Mouse (Mus musculus): ENCODE measurements around the gene Gli1. TPM values are rescaled to one million over a fixed set of nuclear protein-coding genes. Genes with fewer than 3 reads are reported as not detected.

The Gli1 gene
- polyA plus RNA-seq, 1 experiment: not detected

DNA sequence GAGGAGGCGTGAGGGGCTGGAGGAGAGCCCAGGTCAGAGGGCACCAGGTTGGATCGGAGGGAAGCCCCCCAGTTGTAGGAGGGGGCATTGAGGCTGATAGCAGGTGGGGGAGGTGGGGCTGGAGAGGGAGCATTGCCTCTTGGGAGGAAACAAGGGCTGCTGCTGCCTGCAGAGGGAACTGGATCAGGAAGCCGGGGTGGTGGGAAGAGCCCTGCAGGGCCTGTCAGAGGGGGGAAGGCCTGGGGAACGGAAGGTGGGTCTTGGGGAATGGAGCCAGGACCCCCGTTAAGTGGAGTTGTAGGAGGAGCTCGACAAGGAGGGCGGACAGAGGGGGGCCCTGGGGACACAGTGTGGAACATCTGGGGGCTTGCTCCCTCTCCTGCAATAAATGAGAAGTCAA, 55.6 kb downstream of the Gli1 start:
- Histone ChIP-seq H3K36me3 (ENCODE audit: control insufficient read depth) (peaks cover 67% of the 10 kb centered on the region), H3K27me3 (ENCODE audit: control insufficient read depth) (no peaks in the 10 kb centered on the region), H3K9me3 (ENCODE audit: control insufficient read depth, low read length) (no peaks in the 10 kb centered on the region), H3K4me1 (ENCODE audit: control insufficient read depth) (peaks cover 53% of the 10 kb centered on the region), H3K4me3 (replicated peaks) (peak overlapping the region; percentile 82)
- TF ChIP-seq GATA1 (IDR thresholded peaks at IDR 0.05; ENCODE audit: low read length) (no peak), TAL1 (IDR thresholded peaks at IDR 0.05; ENCODE audit: low read length) (no peak)

GRCm38 (mm10) chr10:127285644-127286043, 56.1 kb downstream of the Gli1 start:
- no peak for TF ChIP-seq TAL1 (IDR thresholded peaks at IDR 0.05; ENCODE audit: low read length)
- TF ChIP-seq GATA1 (IDR thresholded peaks at IDR 0.05; ENCODE audit: low read length): no peak
- Histone ChIP-seq H3K36me3 (ENCODE audit: control insufficient read depth) (peaks cover 73% of the 10 kb centered on the region), H3K27me3 (ENCODE audit: control insufficient read depth) (no peaks in the 10 kb centered on the region), H3K9me3 (ENCODE audit: control insufficient read depth, low read length) (no peaks in the 10 kb centered on the region), H3K4me1 (ENCODE audit: control insufficient read depth) (peaks cover 49% of the 10 kb centered on the region), H3K4me3 (replicated peaks) (no peak overlapping the region)

- H3K36me3 ChIP-seq (ENCODE audit: control insufficient read depth): peaks cover 80% of the 10 kb centered on the region
- no peaks in the 10 kb centered on the region for H3K27me3 ChIP-seq (ENCODE audit: control insufficient read depth)
- peaks cover 46% of the 10 kb centered on the region for H3K4me1 ChIP-seq (ENCODE audit: control insufficient read depth)
- no peak overlapping the region for H3K4me3 ChIP-seq (replicated peaks)
- H3K9me3 ChIP-seq (ENCODE audit: control insufficient read depth, low read length): no peaks in the 10 kb centered on the region
- no peak for TF ChIP-seq GATA1 (IDR thresholded peaks at IDR 0.05; ENCODE audit: low read length)
- no peak for TF ChIP-seq TAL1 (IDR thresholded peaks at IDR 0.05; ENCODE audit: low read length)
These were observed 56.9 kb downstream of the Gli1 start for GRCm38 (mm10) chr10:127284724-127285500.

DNA sequence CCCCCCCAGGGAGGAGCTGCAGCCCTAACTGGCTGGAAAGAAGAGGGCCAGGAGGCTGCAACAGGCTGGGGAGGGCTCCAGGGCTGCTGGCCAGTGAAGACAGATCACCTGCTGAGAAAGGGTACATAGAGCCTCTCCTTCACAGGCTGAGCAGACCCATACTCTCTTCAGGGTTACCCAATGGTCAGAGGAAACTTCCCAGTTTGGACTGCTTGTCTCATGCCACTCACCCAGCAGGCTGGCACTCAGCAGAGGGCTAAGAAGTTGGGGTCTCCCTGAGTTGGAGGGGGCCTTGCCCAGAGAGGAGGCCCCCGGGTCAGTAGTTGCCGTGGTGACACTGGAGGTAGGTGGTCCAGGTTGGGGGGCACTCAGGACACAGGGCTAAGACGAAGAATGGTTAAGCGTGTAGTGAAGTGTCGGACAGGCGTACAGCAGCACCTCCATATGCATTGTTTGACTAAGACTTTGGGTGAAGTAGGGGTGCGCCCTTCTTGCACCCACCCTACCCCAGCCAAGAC, 57.6 kb downstream of the Gli1 start:
- Histone ChIP-seq H3K4me3 (replicated peaks) (no peak overlapping the region), H3K36me3 (ENCODE audit: control insufficient read depth) (peaks cover 87% of the 10 kb centered on the region), H3K4me1 (ENCODE audit: control insufficient read depth) (peaks cover 38% of the 10 kb centered on the region), H3K9me3 (ENCODE audit: control insufficient read depth, low read length) (peaks cover 5% of the 10 kb centered on the region), H3K27me3 (ENCODE audit: control insufficient read depth) (no peaks in the 10 kb centered on the region)
- no peak for TF ChIP-seq TAL1 (IDR thresholded peaks at IDR 0.05; ENCODE audit: low read length)
- no peak for TF ChIP-seq GATA1 (IDR thresholded peaks at IDR 0.05; ENCODE audit: low read length)

- H3K4me3 ChIP-seq (replicated peaks): no peak overlapping the region
- peaks cover 99% of the 10 kb centered on the region for H3K36me3 ChIP-seq (ENCODE audit: control insufficient read depth)
- peaks cover 5% of the 10 kb centered on the region for H3K9me3 ChIP-seq (ENCODE audit: control insufficient read depth, low read length)
- peaks cover 30% of the 10 kb centered on the region for H3K4me1 ChIP-seq (ENCODE audit: control insufficient read depth)
- no peaks in the 10 kb centered on the region for H3K27me3 ChIP-seq (ENCODE audit: control insufficient read depth)
- TF ChIP-seq GATA1 (IDR thresholded peaks at IDR 0.05; ENCODE audit: low read length): no peak
- no peak for TF ChIP-seq TAL1 (IDR thresholded peaks at IDR 0.05; ENCODE audit: low read length)
These were observed 59.1 kb downstream of the Gli1 start for GRCm38 (mm10) chr10:127282620-127283215.

DNA sequence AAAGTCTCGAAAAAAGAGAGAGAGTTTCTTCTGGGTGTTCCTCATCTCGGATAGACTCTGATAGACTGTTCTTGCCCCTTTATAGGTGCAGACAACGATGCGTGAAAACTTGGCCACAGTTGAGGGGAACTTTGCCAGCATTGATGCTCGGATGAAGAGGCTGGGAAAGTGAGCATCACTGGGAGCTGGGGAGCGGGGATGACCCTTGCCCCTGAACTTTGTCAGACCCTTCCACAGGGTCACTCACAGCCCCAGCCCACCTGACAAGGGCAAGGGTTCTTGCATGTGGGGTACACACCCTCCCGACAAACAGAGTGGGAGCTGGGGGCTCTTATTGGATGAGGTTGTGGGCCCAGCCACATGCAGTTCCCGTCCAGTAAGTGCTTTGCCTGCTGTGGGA, 60.5 kb downstream of the Gli1 start:
- peaks cover 99% of the 10 kb centered on the region for H3K36me3 ChIP-seq (ENCODE audit: control insufficient read depth)
- no peak for TF ChIP-seq TAL1 (IDR thresholded peaks at IDR 0.05; ENCODE audit: low read length)
- TF ChIP-seq GATA1 (IDR thresholded peaks at IDR 0.05; ENCODE audit: low read length): no peak
- no peak overlapping the region for H3K4me3 ChIP-seq (replicated peaks)
- no peaks in the 10 kb centered on the region for H3K27me3 ChIP-seq (ENCODE audit: control insufficient read depth)
- peaks cover 16% of the 10 kb centered on the region for H3K4me1 ChIP-seq (ENCODE audit: control insufficient read depth)
- H3K9me3 ChIP-seq (ENCODE audit: control insufficient read depth, low read length): peaks cover 5% of the 10 kb centered on the region

Other genes starting within 250 kb of the Gli1 start
- 13.2 and 14.7 TPM in 2 replicates for gene Os9, start 220.8 kb downstream of the Gli1 start, polyA plus RNA-seq (2012)
- 0.56 and 1.0 TPM in 2 replicates for gene B4galnt1, start 176.7 kb downstream of the Gli1 start, polyA plus RNA-seq (2012)
- not detected in 2 replicates for gene Slc26a10, start 161.3 kb downstream of the Gli1 start, polyA plus RNA-seq (2012)
- gene Arhgef25, start 151.9 kb downstream of the Gli1 start, polyA plus RNA-seq (2012): 0.47 and 0.52 TPM in 2 replicates
- 11.1 and 11.5 TPM in 2 replicates for gene Dtx3, start 146.2 kb downstream of the Gli1 start, polyA plus RNA-seq (2012)
- 9.5 and 10.2 TPM in 2 replicates for gene Pip4k2c, start 130.4 kb downstream of the Gli1 start, polyA plus RNA-seq (2012)
- gene Kif5a, start 78.6 kb downstream of the Gli1 start, polyA plus RNA-seq (2012): 0.01 and 0.03 TPM in 2 replicates
- gene Dctn2, start 75.6 kb downstream of the Gli1 start, polyA plus RNA-seq (2012): 15.3 and 16.5 TPM in 2 replicates
- 33.5 and 35.5 TPM in 2 replicates for gene Mbd6, start 53.0 kb downstream of the Gli1 start, polyA plus RNA-seq (2012)
- 12.0 and 17.1 TPM in 2 replicates for gene Mars, start 30.2 kb downstream of the Gli1 start, polyA plus RNA-seq (2012)
- 0.06 and 0.16 TPM in 2 replicates for gene Arhgap9, start 20.0 kb downstream of the Gli1 start, polyA plus RNA-seq (2012)
- gene Inhbe, start 12.4 kb upstream of the Gli1 start, polyA plus RNA-seq (2012): not detected in 2 replicates
- not detected in 2 replicates for gene Inhbc, start 28.5 kb upstream of the Gli1 start, polyA plus RNA-seq (2012)
- gene R3hdm2, start 38.4 kb upstream of the Gli1 start, polyA plus RNA-seq (2012): 8.8 and 11.1 TPM in 2 replicates
- gene Stac3, start 159.7 kb upstream of the Gli1 start, polyA plus RNA-seq (2012): 0.04 and 0.05 TPM in 2 replicates
- gene Ndufa4l2, start 173.0 kb upstream of the Gli1 start, polyA plus RNA-seq (2012): 1.1 and 2.6 TPM in 2 replicates
- gene Shmt2, start 180.5 kb upstream of the Gli1 start, polyA plus RNA-seq (2012): 27.8 and 31.8 TPM in 2 replicates
- not detected in 2 replicates for gene Nxph4, start 192.6 kb upstream of the Gli1 start, polyA plus RNA-seq (2012)